Mouse (Mus musculus) lung, embryonic 16.5 days (tissue): ENCODE data around the gene Trnp1. TPM values are rescaled to one million over a fixed set of nuclear protein-coding genes. Genes with fewer than 3 reads are reported as not detected.

Experiments
- ATAC-seq: fragments of 200-750 bp; cut with Nextera tagmentation; 2 replicates; pipeline ENCODE4 v1.8.0; 2017; ENCODE audit warnings: low read depth, mild to moderate bottlenecking, moderate library complexity
- H3K27ac ChIP-seq: fragments of 300-500 bp; sonication (generic); 2 replicates; pipeline ENCODE4 v1.5.1; 2014; ENCODE audit warnings: mild to moderate bottlenecking, control low read depth, low read length
- H3K27me3 ChIP-seq: fragments of 300-500 bp; sonication (generic); 2 replicates; pipeline ENCODE4 v1.6.1; 2014; ENCODE audit warnings: low read depth, low read length, mixed read lengths; ENCODE audit not compliant: control insufficient read depth, insufficient read depth
- H3K36me3 ChIP-seq: fragments of 300-500 bp; sonication (generic); 2 replicates; pipeline ENCODE4 v1.6.1; 2014; ENCODE audit warnings: low read length; ENCODE audit not compliant: control insufficient read depth, insufficient read depth
- H3K4me1 ChIP-seq: fragments of 300-500 bp; sonication (generic); replicated peaks from 2 replicates; pipeline ENCODE4 v1.6.1; 2014; ENCODE audit warnings: low read length, mixed read lengths; ENCODE audit not compliant: control insufficient read depth, insufficient read depth
- H3K4me2 ChIP-seq: fragments of 300-500 bp; sonication (generic); 2 replicates; pipeline ENCODE4 v1.6.1; 2014; ENCODE audit warnings: low read depth, low read length, control low read depth
- H3K4me3 ChIP-seq: fragments of 300-500 bp; sonication (generic); 2 replicates; pipeline ENCODE4 v1.5.1; 2014; ENCODE audit warnings: mild to moderate bottlenecking, low read length, control low read depth
- H3K9ac ChIP-seq: fragments of 300-500 bp; sonication (generic); 2 replicates; pipeline ENCODE4 v1.6.1; 2014; ENCODE audit warnings: low read length, control low read depth
- H3K9me3 ChIP-seq: fragments of 300-500 bp; sonication (generic); 2 replicates; pipeline ENCODE4 v1.6.1; 2016; ENCODE audit warnings: low read length; ENCODE audit not compliant: control insufficient read depth
- WGBS: fragments of 180-500 bp; shearing (Covaris S2); extraction: QIAGEN DNeasy Blood & Tissue Kit; methylation state at CpG from one replicate; pipeline ENCODE4 v1.1.7; 2014; 5-methylcytosine and 5-hydroxymethylcytosine counted together
- polyA plus RNA-seq: library from polyadenylated mRNA; unstranded; fragments of >200 nt; fragmentation: Nextera tagmentation; extraction: Ambion mirVana; gene quantifications from 2 replicates; pipeline ENCODE4 v1.2.1, GENCODE M21; 2015

Trnp1 gene
- polyA plus RNA-seq, result 0.18 and 0.79 TPM in 2 replicates

DNA sequence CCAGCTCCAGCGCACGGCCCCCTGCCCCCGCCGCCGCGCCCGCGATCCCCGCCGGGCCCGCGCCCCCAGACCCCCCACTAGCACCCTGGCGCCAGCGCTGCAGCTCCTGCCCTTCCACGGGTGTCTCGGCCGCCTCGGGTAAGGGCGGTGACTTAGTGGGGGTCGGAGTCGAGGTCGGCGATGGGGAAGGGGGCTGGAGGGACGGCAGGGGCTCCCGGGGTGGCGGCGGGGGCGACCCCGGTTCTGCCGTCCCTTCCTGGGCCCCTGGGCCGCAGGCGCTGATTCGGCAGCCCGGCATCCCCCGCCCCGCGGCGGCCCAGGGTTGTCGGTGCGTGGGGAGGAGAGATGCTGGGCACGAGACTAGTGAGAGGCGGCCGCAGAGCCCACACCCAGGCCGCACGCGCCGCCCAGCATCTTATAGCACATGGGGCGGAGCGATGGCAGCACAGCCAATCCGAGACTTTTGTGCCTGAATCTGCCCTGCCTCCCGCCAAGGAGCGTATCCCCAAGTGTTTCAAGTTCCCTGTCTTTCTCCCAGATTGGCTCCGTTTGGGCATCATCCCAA, at the start of gene Trnp1:
Gene Trnp1, minus strand, starts transcription at position 391 of the 565 bp plus-strand sequence.
- Histone ChIP-seq H3K9ac (peak within 1 kb of the TSS; percentile 61), H3K9me3 (no peaks in the 10 kb centered on the region), H3K36me3 (no peaks in the 10 kb centered on the region), H3K4me3 (peak within 1 kb of the TSS; percentile 60), H3K4me2 (peak within 1 kb of the TSS; percentile 100), H3K4me1 (peaks cover 16% of the 10 kb centered on the region), H3K27ac (no peak within 1 kb of the TSS), H3K27me3 (peaks cover 68% of the 10 kb centered on the region)
- ATAC-seq, result peak; percentile 91
- WGBS, result 0% methylated on average over 46 of the region's 53 CpGs

DNA sequence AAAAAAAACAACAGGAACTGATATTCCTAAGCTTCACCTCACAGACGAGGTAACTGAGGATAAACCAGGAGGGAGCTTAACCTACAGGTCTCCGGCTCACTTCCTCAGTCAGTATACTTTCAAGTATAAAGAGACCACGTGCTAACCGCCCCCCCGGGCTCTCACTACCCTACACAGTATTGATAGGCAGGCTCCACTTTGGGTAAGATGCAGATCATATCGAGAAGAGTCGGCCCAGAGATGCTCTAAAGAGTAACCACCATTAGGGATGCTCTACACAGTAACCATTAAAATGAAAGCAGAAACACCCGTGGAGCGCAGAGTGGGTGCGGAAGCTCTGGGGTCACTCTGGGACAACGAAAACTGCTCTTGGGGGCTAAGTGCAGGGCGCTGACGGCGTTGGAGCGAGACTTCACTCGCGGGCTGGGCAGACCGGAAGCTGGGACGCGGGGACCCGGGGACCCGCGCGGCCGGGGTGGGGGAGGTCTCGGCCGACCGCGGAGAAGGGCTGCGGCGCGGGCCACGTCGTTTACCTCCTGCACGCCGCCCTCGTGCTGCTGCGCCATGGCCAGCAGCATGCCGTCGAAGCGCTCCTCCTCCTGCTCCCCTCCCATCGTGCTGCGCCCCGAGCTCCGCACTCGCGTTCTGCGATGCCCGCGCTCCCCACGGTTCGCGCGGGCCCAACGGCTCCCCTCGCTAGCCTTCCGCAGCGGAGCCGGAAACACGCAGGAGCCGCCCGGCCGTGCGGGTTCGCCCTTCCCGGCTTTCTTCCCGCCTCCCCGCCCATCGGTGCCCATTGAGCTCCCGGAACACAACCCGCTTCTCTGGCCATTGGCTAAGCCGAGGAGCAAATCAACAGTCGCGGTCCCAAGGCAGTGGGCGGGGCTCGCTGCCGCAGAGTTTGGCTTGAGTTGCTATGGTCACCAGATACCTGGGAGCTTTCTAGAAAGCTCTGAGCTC, 47.2 kb upstream of the Trnp1 start, which contains the start of gene Nudc:
Gene Nudc, minus strand, starts transcription at position 725 of the 960 bp plus-strand sequence.
- ATAC-seq, result peak; percentile 100
- H3K4me3 ChIP-seq, result peak within 1 kb of the TSS; percentile 88
- H3K4me2 ChIP-seq, result peak within 1 kb of the TSS; percentile 68
- H3K27ac ChIP-seq, result peak within 1 kb of the TSS; percentile 20; the same call in 1 of the 2 replicates
- peaks cover 10% of the 10 kb centered on the region for H3K4me1 ChIP-seq
- no peaks in the 10 kb centered on the region; the same call in 1 of the 2 replicates for H3K36me3 ChIP-seq
- WGBS, result under 1% methylated on average over 77 of the region's 77 CpGs
- H3K9me3 ChIP-seq, result no peaks in the 10 kb centered on the region
- H3K27me3 ChIP-seq, result no peaks in the 10 kb centered on the region
- H3K9ac ChIP-seq, result peak within 1 kb of the TSS; percentile 87

DNA sequence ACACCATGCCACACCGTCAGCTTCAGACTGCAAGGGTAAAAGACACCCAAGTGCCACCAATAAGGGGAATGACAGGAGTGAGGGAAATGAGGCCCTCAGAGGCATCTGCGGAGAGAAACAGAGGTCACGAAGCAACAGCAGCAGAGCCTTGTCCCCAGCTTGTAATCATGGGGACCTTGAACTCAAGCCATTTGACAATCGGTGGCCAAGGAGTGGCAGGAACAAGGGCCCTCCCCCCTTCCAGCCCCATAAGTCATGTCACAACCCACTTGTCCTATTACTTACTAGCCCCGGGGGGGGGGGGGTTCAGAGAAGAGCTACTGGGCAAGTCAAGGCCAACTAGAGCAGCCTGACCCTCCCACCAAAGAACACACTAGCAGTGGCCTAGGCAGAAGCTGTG, 38.3 kb upstream of the Trnp1 start:
- peaks cover 40% of the 10 kb centered on the region for H3K36me3 ChIP-seq
- no peak overlapping the region for H3K9ac ChIP-seq
- H3K9me3 ChIP-seq, result no peaks in the 10 kb centered on the region
- H3K27me3 ChIP-seq, result no peaks in the 10 kb centered on the region
- ATAC-seq, result no peak
- H3K4me1 ChIP-seq, result no peaks in the 10 kb centered on the region
- 81% methylated on average over 5 of the region's 5 CpGs for WGBS
- no peak overlapping the region for H3K4me3 ChIP-seq
- H3K27ac ChIP-seq, result no peak overlapping the region
- H3K4me2 ChIP-seq, result no peak overlapping the region

DNA sequence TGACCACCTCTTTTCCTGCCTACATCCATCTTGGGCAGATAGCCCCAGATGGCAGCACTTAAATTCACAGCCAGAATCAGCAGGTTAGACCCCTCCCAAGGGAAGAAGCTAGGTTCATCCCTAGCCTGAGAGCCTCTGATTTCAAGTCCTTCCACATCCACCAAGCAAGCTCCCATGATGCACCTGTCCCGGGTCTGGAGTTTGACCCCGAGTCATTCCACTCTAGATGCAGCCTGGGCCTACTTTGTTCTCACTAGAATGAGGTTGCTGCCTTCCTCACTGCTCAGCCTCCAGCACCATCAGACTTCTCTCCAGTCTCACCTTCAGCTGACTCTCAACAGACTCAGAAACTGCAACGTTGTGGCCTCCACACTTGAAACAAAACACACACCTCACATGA, 37.7 kb upstream of the Trnp1 start:
- H3K4me1 ChIP-seq, result no peaks in the 10 kb centered on the region
- no peak overlapping the region for H3K27ac ChIP-seq
- WGBS, result 79% methylated on average over 3 of the region's 3 CpGs
- no peak for ATAC-seq
- H3K9ac ChIP-seq, result no peak overlapping the region
- H3K27me3 ChIP-seq, result no peaks in the 10 kb centered on the region
- no peak overlapping the region for H3K4me3 ChIP-seq
- H3K9me3 ChIP-seq, result no peaks in the 10 kb centered on the region
- peaks cover 45% of the 10 kb centered on the region for H3K36me3 ChIP-seq
- H3K4me2 ChIP-seq, result no peak overlapping the region

DNA sequence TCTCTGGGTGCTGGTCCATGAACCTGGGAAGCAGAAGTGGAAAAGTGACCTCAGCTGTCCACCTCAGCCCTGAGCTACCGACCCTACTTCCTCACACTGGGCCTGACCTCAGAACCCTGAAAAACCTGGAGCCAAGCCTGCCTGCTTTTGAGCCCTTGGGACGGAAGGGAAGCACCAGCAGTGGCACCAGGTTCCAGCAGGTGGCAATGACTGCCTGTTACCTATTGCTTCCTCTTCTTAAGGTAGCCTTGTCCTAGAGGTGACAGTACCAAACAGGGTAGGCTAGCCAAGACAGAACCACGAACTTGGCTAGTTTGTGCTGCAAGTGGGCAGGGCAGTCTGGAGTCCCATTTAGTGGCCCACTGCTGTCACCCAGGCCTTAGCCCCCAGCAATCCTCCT, 34.4 kb upstream of the Trnp1 start:
- Histone ChIP-seq H3K4me2 (no peak overlapping the region), H3K9ac (no peak overlapping the region), H3K36me3 (peaks cover 51% of the 10 kb centered on the region), H3K27me3 (no peaks in the 10 kb centered on the region), H3K4me1 (no peaks in the 10 kb centered on the region), H3K4me3 (no peak overlapping the region), H3K9me3 (no peaks in the 10 kb centered on the region), H3K27ac (no peak overlapping the region)
- 83% methylated on average over 3 of the region's 3 CpGs for WGBS
- no peak for ATAC-seq

DNA sequence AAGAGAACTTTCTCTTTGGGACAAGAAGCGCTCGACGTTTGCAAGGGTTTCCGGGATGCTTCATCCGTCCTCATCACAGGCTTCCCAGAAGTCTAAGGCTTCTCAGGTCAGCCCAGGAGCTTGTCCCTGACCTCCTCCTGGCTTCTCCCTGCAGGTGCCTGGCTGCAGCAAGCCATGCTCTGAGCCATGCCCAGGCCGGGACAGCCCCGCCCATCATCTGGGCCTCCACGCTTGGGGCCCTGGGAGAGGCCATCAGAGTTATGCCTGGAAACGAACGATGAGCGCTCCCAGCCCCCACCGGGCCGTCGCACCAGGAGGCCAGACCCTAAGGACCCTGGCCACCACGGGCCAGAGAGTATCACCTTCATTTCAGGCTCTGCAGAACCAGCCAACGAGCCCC, 29.4 kb upstream of the Trnp1 start:
- Histone ChIP-seq H3K4me1 (no peaks in the 10 kb centered on the region), H3K9ac (no peak overlapping the region), H3K9me3 (no peaks in the 10 kb centered on the region), H3K27me3 (no peaks in the 10 kb centered on the region), H3K27ac (no peak overlapping the region), H3K4me2 (no peak overlapping the region), H3K4me3 (no peak overlapping the region), H3K36me3 (peaks cover 30% of the 10 kb centered on the region)
- 56% methylated on average over 16 of the region's 16 CpGs for WGBS
- no peak for ATAC-seq

DNA sequence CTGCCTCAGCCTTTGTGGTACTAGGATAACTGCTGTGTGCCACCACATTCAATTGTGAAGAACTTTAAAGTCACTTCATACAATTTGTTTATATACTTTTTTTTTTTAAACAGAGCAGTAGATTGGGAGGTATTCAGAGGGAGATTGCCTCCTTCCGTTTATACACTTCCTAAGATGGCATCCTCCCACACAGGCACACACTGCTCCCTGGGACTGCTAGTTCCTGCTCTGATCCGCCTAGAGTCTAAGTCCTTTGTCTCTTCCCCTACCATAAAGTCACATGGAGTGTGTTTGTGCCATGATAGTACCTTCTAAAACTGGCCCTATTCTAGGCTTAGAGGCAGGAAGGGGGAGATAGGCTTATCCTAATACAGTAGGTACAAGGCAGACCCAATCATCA, 23.2 kb upstream of the Trnp1 start:
- Histone ChIP-seq H3K9me3 (no peaks in the 10 kb centered on the region), H3K4me3 (no peak overlapping the region), H3K9ac (no peak overlapping the region), H3K27ac (no peak overlapping the region), H3K4me1 (peaks cover 5% of the 10 kb centered on the region), H3K27me3 (peaks cover 22% of the 10 kb centered on the region), H3K36me3 (no peaks in the 10 kb centered on the region), H3K4me2 (no peak overlapping the region)
- no peak for ATAC-seq
- 58% methylated on average over 2 of the region's 2 CpGs for WGBS

DNA sequence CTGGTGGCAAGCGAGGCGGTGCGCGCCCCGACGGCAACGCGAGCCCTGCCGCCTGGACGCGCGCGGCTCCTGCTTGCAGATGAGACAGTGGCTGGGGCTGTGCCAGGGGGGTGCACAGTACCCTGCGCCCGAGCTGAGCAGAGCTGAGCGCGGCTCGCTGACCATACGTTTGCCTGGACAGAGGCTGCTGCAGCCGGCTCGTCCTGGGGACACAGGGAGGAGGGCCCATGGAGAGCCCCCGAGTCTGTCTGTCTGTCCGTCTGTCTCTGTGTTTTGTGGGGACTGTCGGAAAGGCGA, 21.0 kb upstream of the Trnp1 start:
- 0 out of 2 replicates have a peak overlapping the region, but pooled peaks have one; percentile 54 for H3K27ac ChIP-seq
- ATAC-seq, result peak; percentile 73
- 3% methylated on average over 22 of the region's 25 CpGs for WGBS

DNA sequence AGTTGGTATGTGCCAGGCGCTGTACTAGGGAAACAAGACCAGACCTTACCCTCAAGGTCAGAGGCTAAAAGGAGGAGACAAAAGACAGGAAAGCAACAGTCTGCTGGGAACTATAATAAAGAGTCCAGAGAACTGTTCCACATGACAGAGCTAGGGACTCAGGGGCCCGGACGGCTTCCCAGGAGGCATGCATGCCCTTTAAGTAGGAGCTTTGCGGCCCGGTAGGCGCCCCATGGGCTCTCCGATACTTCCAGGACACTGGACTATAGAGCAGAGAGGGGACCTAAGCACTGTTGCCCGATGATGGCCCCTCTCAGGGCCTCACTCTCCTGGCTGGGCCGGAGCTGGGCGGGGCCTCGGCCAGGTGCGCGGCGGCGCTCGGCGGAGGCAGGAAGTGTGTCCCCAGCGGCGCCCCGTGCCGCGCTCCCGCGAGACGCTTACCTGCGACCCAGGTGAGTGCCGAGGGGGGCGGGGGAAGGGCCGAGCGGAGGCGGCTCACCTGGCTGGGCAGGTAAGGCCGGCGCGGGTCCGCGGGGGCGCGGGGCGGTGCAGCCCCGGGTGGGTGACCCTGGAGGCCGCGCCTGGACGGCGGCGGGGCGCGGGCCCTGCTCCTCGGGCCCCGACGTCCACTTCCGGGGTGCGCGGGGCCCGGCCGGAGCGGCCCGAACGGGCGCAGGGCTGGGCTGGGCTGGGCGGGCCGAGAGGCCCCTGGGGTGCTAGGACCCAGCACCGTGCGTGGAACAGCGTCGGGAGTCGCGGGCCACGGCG, 20.4 kb upstream of the Trnp1 start, which contains the start of gene Kdf1:
Gene Kdf1, plus strand, starts transcription at position 363 of the 768 bp plus-strand sequence.
- peak; percentile 94 for ATAC-seq
- peaks cover 5% of the 10 kb centered on the region for H3K4me1 ChIP-seq
- H3K9ac ChIP-seq, result peak within 1 kb of the TSS; percentile 73
- peak within 1 kb of the TSS; percentile 63 for H3K4me3 ChIP-seq
- H3K9me3 ChIP-seq, result no peaks in the 10 kb centered on the region
- peaks cover 22% of the 10 kb centered on the region for H3K27me3 ChIP-seq
- peak within 1 kb of the TSS; percentile 54; the same call in 1 of the 2 replicates for H3K27ac ChIP-seq
- WGBS, result 2% methylated on average over 46 of the region's 69 CpGs
- no peaks in the 10 kb centered on the region for H3K36me3 ChIP-seq
- H3K4me2 ChIP-seq, result peak within 1 kb of the TSS; percentile 51

More for the DNA sequence above, 21.0 kb upstream of the Trnp1 start:
- H3K9ac ChIP-seq, result peak overlapping the region; percentile 73
- peak overlapping the region; percentile 63 for H3K4me3 ChIP-seq
- no peaks in the 10 kb centered on the region for H3K9me3 ChIP-seq
- H3K27me3 ChIP-seq, result peaks cover 22% of the 10 kb centered on the region
- peaks cover 5% of the 10 kb centered on the region for H3K4me1 ChIP-seq
- H3K36me3 ChIP-seq, result no peaks in the 10 kb centered on the region
- peak overlapping the region; percentile 51 for H3K4me2 ChIP-seq
